Mouse (Mus musculus): Measurements from ENCODE around the gene Kansl1. TPM values are rescaled to one million over a fixed set of nuclear protein-coding genes. Genes with fewer than 3 reads are reported as not detected.
A peak's percentile ranks its signal among the peaks of the same experiment; 100 is the strongest.

Gene Kansl1
- total and polyA plus RNA-seq, 3 experiments = 17.3 to 48.4 (median 24.7) TPM

- Histone ChIP-seq H3K9me3 (replicated peaks; ENCODE audit: low read length) (no peaks in the 10 kb centered on the region), H3K79me2 (replicated peaks; ENCODE audit: control insufficient read depth, extremely low read depth, insufficient read depth, poor library complexity, severe bottlenecking) (no peaks in the 10 kb centered on the region), H3K27me3 (replicated peaks) (peaks cover 1% of the 10 kb centered on the region), H3K4me2 (ENCODE audit: insufficient read depth, low read depth, poor library complexity, severe bottlenecking) (no peak overlapping the region), H3K36me3 (replicated peaks in 1 of 2; ENCODE audit: control insufficient read depth in 1 of 2, insufficient read depth in 1 of 2, low read length in 1 of 2) (no peaks in the 10 kb centered on the region), H3K4me1 (ENCODE audit: control insufficient read depth in 1 of 2, insufficient read depth in 2 of 2) (peaks cover 0 to 7% of the 10 kb centered on the region in 2 experiments; a peak in 2 of 4 replicates), H3K4me3 (replicated peaks in 1 of 3; ENCODE audit: low read depth in 2 of 3, low read length in 2 of 3, poor library complexity in 1 of 3) (no peak overlapping the region), H3K9ac (ENCODE audit: insufficient read depth, low read depth) (no peak overlapping the region), H3K27ac (ENCODE audit: insufficient read depth, low read depth) (no peak overlapping the region)
- no peak for DNase-seq (ENCODE audit: extremely low read depth)
- dilution Hi-C loops (cut with MboI; ENCODE audit: extremely low pct_ligation_motif_present, extremely low pct_unique_long_range_greater_than_20kb, low sequenced_read_pairs) = no loop called here
- in situ Hi-C loops (cut with MboI; ENCODE audit: low pct_ligation_motif_present, low pct_unique_long_range_greater_than_20kb, low sequenced_read_pairs) = no loop called here
- no peak for TF ChIP-seq GABPA (IDR thresholded peaks at IDR 0.05; ENCODE audit: insufficient replicate concordance, low read depth, low read length)
- no peak for TF ChIP-seq ZNF384 (IDR thresholded peaks at IDR 0.05; ENCODE audit: low read depth, low read length)
- no peak for TF ChIP-seq EP300 (IDR thresholded peaks at IDR 0.05; ENCODE audit: low read length)
- TF ChIP-seq MAZ (IDR thresholded peaks at IDR 0.05; ENCODE audit: low read depth, low read length) = no peak
- no peak for TF ChIP-seq CHD2 (IDR thresholded peaks at IDR 0.05; ENCODE audit: low read length)
- TF ChIP-seq TBP (conservative IDR thresholded peaks at IDR 0.05; ENCODE audit: low read depth, low read length) = no peak
- TF ChIP-seq MAFK (IDR thresholded peaks at IDR 0.05; ENCODE audit: insufficient replicate concordance, low read length) = no peak
- TF ChIP-seq ELF1 (IDR thresholded peaks at IDR 0.05; ENCODE audit: low read depth, low read length) = no peak
- no peak for TF ChIP-seq USF1 (IDR thresholded peaks at IDR 0.05; ENCODE audit: low read depth, low read length)
- no peak for TF ChIP-seq RCOR1 (conservative IDR thresholded peaks at IDR 0.05; ENCODE audit: low read depth, low read length)
- TF ChIP-seq POLR2AphosphoS2 (IDR thresholded peaks at IDR 0.05; ENCODE audit: low read depth, low read length) = no peak
Observed at GRCm38 (mm10) chr11:104297671-104298070, 171.0 kb downstream of the Kansl1 start.

- no peak overlapping the region for H3K27ac ChIP-seq (ENCODE audit: insufficient read depth, low read depth)
- H3K9me3 ChIP-seq (replicated peaks; ENCODE audit: low read length) = no peaks in the 10 kb centered on the region
- H3K4me2 ChIP-seq (ENCODE audit: insufficient read depth, low read depth, poor library complexity, severe bottlenecking) = peak overlapping the region; percentile 14; the same call in 1 of the 2 replicates
- H3K4me1 ChIP-seq (ENCODE audit: control insufficient read depth in 1 of 2, insufficient read depth in 2 of 2) = peaks cover 0 to 8% of the 10 kb centered on the region in 2 experiments; a peak in 2 of 4 replicates
- H3K27me3 ChIP-seq (replicated peaks) = no peaks in the 10 kb centered on the region
- TF ChIP-seq CHD2 (IDR thresholded peaks at IDR 0.05; ENCODE audit: low read length) = no peak
- no peak for TF ChIP-seq E2F4 (IDR thresholded peaks at IDR 0.05; ENCODE audit: insufficient replicate concordance, low read depth, low read length)
- no peak for TF ChIP-seq NELFE (IDR thresholded peaks at IDR 0.05; ENCODE audit: low read depth, low read length)
- no peak for TF ChIP-seq RCOR1 (conservative IDR thresholded peaks at IDR 0.05; ENCODE audit: low read depth, low read length)
- no peak for TF ChIP-seq SIN3A (IDR thresholded peaks at IDR 0.05; ENCODE audit: low read length)
- TF ChIP-seq ETS1 (conservative IDR thresholded peaks at IDR 0.05; ENCODE audit: low read depth, low read length) = no peak
- no peak for TF ChIP-seq JUN (IDR thresholded peaks at IDR 0.05; ENCODE audit: insufficient read depth, low read depth, low read length)
- TF ChIP-seq MAFK (IDR thresholded peaks at IDR 0.05; ENCODE audit: insufficient replicate concordance, low read length) = no peak
- TF ChIP-seq USF2 (conservative IDR thresholded peaks at IDR 0.05; ENCODE audit: low read depth, low read length) = no peak
- no peak for TF ChIP-seq CHD1 (IDR thresholded peaks at IDR 0.05; ENCODE audit: low read depth, low read length)
- TF ChIP-seq SMC3 (IDR thresholded peaks at IDR 0.05; ENCODE audit: low read depth, low read length) = no peak
- TF ChIP-seq EP300 (IDR thresholded peaks at IDR 0.05; ENCODE audit: low read length) = no peak
- no peak for TF ChIP-seq RAD21 (IDR thresholded peaks at IDR 0.05; ENCODE audit: low read depth, low read length)
- no peak for TF ChIP-seq ZKSCAN1 (IDR thresholded peaks at IDR 0.05; ENCODE audit: borderline replicate concordance, low read depth, low read length)
- no peak for TF ChIP-seq ELF1 (IDR thresholded peaks at IDR 0.05; ENCODE audit: low read depth, low read length)
- TF ChIP-seq MAZ (IDR thresholded peaks at IDR 0.05; ENCODE audit: low read depth, low read length) = no peak
- dilution Hi-C loops (cut with MboI; ENCODE audit: extremely low pct_ligation_motif_present, extremely low pct_unique_long_range_greater_than_20kb, low sequenced_read_pairs) = no loop called here
- no peaks in the 10 kb centered on the region for H3K36me3 ChIP-seq (replicated peaks in 1 of 2; ENCODE audit: control insufficient read depth in 1 of 2, insufficient read depth in 1 of 2, low read length in 1 of 2)
- no peaks in the 10 kb centered on the region for H3K79me2 ChIP-seq (replicated peaks; ENCODE audit: control insufficient read depth, extremely low read depth, insufficient read depth, poor library complexity, severe bottlenecking)
- no peak overlapping the region for H3K9ac ChIP-seq (ENCODE audit: insufficient read depth, low read depth)
- in situ Hi-C loops (cut with MboI; ENCODE audit: low pct_ligation_motif_present, low pct_unique_long_range_greater_than_20kb, low sequenced_read_pairs) = no loop called here
- H3K4me3 ChIP-seq (replicated peaks in 1 of 3; ENCODE audit: low read depth in 2 of 3, low read length in 2 of 3, poor library complexity in 1 of 3) = no peak overlapping the region
- DNase-seq (ENCODE audit: extremely low read depth) = no peak
Observed at GRCm38 (mm10) chr11:104295656-104296055, 173.0 kb downstream of the Kansl1 start.

Measured in CH12.LX (cell line).